Mouse (Mus musculus) kidney, adult 9 months (tissue): ENCODE measurements around the gene 4632433K11Rik.
A peak's percentile ranks its signal among the peaks of the same experiment; 100 is the strongest.
"Not testable (repeated sequence)": the region's sequence is repeated elsewhere in the genome, so short reads cannot be mapped to it uniquely, and the experiment has no call there.

Experiments used
- DNase-seq: peaks from one replicate; pipeline ENCODE4 v3.0.0; 2022

Gene 4632433K11Rik

DNA sequence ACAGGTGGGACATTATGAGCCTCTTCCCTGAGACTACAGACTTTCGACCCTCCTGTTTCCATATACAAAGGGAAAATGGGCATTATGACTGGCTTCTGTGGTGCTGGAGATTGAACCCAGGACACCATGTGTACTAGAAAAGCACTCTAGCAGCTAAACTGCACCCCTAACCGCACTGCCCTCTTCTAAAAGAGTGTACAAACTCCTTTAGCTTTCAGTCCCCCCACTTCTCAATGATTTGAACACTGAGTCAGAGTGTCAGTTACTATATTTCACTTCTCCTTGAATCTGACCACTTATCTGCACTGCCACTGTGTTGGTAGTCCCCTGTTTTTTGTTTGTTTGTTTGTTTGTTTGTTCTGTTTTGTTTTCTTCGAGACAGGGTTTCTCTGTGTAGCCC lies at the start of gene 4632433K11Rik:
Gene 4632433K11Rik (plus strand): TSS at position 301 of the 400 bp plus-strand sequence.
- DNase-seq: no peak

GRCm38 (mm10) chr7:4988250-4988649 lies 45.7 kb upstream of the 4632433K11Rik start:
- no peak for DNase-seq

DNA sequence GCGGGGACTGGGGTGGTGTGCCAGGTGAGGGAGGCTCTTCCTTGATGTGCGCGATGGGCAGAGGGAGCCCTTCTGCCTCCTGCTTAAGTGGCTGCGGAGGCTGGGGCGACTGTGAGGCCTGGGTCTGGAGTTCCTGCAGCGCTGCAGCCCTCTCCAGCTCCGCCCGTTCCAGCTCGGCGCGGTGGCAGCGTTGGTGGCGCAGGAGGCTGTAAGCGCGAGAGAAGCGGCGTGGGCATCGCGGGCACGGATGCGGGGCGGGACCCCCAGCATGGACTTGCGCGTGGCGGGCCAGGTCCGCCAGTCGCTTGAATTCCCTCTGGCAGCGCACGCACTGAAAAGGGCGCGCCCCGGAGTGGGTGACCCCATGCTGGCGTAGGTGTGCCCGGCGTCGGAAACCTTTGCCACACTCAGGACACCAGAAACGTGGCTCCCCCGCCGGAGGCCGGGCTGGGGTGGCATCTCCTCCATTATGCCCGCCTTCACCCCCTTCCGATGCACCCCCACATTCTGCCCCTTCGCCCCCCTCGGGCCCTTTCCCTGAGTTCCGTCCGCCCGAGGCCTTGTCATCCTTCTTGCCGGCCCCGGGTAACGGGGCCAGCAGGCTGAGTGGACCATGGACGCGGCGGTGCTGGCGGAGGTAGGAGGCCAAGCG lies 40.4 kb upstream of the 4632433K11Rik start:
- DNase-seq: no peak

DNA sequence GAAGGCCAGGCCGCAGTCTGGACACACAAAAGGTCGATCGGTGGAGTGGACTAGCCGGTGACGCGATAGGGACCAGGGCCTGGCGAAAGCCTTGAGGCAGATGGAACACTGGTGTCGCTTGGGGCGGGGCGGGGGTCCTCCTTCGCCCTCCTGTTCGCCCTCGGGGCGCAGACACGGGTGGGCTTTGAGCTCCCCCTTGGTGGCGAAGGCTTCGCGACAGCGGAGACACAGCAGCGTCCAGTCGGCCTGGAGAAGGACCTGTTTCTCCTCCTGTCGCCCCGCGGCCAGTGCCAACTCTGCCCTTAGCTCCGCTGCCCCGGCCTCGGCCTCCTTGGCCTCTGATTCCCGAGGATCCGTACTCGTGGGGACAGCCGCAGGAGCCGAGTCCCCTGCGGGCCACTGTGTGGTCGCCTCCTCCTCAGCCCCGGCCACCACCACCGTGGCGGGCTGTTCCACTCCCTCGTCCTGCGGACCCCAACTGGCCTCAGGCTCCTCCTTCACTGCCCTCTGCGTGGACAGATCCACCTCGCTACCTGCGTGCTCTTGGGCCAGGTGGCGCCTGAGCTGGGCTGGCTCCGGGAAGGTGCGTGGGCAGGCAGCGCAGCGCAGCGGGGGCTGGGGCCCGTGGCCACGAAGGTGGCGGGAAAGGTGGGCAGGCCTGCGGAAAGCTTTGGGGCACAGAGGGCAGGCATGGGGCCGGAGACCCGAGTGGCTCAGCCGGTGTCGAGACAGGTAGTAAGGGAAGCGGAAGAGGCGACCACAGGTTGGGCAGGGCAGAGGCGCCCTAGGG lies 39.7 kb upstream of the 4632433K11Rik start:
- DNase-seq: no peak

DNA sequence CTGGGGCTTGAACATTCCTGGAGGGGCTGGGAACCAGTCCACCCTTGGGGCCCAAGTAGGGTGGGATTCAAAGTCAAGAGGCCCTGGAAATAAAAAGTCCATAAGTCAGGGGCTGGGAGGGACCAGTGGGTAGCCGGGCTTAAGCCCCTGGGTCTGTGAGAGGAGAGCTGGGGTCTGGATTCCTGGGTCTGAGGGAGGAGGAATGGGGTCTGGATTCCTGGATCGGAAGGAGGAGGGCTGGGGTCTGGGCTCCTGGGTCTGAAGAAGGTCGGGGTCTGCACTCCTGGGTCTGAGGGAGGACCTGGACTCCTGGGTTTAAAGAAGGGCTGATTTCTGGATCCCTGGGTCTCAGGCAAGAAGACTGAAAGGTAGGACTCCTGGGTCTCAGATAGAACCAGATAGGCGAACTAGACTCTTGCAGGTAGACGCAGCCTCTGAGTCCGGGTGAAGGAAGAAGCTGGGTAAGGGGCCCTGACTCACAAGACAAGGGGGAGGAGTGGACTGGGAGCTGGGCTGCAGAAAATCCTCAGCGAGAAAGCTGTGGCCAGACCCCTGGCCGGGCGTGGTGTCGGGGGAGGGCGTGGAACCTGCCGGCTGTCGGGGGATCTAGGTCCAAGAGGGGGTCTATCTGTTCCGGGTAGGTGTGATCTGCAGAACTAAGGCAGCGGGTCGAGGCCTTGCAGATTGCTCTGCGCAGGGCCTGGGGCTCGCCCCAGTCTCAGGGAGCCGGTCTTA lies 38.5 kb upstream of the 4632433K11Rik start:
- no peak for DNase-seq

- peak; percentile 91 for DNase-seq
These were observed 37.7 kb upstream of the 4632433K11Rik start, which contains the start of gene Zfp579 for GRCm38 (mm10) chr7:4996003-4996895. Gene Zfp579, minus strand, starts transcription at chr7:4996158.

DNA sequence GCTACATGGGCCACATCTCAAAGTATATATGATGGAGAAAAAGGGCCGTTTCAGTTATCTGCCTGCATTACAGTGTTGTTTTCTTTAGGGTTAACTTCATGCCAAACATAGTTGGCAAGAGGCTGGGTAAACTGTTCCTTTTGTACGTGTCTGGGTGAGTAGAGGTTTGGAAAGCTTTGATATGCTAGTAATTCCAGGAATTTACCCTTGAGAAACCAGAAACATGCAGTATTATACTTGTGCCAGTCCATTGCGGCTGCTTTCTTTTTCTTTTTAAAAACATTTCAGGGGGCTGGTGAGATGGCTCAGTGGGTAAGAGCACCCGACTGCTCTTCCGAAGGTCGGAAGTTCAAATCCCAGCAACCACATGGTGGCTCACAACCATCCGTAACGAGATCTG lies 37.0 kb upstream of the 4632433K11Rik start:
- no peak for DNase-seq

DNA sequence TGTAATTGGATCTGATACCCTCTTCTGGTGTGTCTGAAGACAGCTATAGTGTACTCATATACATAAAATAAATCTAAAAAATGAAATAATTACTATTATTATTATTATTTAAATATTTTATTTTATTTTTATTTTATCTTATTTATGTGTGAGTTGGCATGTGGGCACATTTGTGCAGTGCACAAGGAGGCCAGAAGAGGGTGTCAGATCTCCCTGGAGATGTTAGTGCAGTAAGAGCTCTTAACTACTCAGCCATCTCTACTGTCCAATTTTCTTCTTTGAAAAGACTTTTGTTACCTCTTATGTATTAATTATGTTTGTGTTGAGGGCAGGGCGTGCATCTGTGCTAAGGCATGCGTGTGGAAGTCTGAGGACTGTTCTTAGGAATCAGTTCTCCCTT lies 34.0 kb upstream of the 4632433K11Rik start:
- peak; percentile 50 for DNase-seq

GRCm38 (mm10) chr7:5002876-5003275 lies 31.0 kb upstream of the 4632433K11Rik start:
- not testable (repeated sequence) for DNase-seq

DNA sequence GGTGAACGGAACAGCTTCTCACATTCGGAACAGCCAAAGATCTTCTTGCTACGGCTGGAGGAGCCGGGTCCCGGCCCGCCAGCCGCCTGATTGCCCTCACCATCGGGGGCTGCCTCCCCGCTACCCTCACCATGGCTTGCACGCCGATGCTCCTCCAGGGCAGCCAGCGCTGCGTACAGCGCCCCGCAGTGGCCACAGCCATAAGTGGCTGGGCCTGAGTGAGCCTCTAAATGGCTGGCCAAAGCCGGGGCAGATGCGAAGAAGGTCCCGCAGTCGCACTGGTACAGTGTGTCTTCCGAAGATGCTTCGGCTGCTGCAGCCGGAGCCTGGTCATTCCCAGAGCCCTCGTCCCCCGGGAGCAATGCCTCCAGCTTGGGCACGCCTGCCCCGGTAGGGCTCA lies 25.7 kb upstream of the 4632433K11Rik start:
- DNase-seq: no peak

DNA sequence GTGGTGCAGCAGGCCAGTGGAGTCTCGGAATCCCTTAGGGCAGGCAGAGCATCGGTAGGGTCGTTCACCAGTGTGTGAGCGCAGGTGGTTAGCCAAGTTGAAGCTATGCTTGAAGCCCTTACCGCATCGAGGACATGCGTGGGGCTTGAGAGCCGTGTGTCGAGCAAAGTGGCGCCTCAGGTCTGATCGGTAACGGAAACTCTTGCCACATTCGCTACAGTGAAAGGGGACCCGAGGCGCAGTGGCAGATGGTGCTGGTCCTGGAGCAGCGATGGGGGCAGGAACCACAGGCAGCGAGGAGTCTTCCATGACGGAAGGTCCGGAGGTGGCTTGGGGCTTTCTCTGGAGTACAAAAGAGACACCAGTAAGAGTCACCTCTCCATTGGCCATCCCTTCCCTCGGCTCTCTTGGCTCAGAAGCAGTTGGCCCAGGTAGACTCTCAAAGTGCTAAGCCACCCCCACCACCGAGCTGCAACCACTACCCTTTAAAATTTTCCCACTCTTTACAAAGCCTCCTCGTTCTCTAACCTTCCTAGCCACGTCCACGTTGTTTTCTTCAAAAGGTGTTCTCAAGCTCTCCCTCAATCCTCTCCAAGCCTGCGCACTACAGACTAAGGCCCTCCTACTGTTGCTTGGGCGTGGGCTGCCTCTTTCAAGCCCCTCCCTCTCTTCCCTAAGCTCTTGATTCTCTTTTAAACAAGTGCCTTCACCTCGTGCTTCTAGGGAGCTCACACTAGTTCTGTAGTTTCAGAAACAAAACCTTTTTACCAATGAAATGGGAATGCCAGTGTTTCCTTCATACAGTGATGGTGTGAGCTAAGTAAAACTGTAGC lies 21.0 kb upstream of the 4632433K11Rik start:
- no peak for DNase-seq

DNA sequence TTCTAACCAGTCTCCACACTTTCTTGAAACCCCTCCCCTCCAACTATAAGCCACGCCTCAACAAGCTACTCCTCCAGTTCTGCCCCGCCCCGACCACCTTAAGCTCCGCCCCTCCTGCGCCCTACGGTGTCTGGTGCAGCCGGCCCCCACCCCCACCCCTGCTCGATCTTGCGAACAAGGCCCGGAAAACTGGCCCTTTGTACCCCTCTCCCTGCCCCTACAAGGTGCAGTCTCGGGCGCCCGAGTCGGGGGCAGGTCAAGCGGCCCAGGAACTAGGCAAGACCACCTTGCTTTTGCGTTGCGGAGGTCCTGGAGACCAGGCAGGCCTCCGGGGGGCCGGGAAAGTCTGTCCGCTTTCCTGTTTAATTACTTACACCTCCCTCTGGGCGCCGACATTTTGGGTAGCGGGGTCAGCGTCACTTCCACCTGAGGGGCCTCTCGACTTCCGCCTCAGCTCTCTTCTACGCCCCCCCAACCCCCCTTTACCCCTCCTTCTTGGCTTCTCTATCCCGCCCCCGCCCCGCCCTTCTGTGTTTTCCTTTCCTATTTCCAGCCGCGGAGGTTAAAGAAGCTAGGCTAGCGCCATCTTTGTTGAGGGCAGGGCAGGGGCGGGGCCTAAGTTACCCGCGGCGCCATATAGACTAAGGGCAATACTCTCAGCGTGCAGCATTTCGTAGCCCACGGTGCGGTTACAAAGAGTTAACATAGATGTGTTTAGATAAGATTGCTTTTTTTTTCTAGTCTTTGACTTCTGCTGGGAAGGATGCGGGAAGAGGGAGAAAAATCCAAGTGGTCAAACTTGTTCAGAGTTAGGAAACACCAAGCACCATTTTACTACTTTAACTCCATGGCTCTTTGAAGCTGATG lies 19.4 kb upstream of the 4632433K11Rik start, which contains the start of the genes Zfp524 and Fiz1:
Gene Zfp524 (plus strand): TSS at position 165 of the 867 bp plus-strand sequence.
Gene Fiz1 (minus strand): TSS at position 447 of the 867 bp plus-strand sequence.
- DNase-seq: peak; percentile 99

DNA sequence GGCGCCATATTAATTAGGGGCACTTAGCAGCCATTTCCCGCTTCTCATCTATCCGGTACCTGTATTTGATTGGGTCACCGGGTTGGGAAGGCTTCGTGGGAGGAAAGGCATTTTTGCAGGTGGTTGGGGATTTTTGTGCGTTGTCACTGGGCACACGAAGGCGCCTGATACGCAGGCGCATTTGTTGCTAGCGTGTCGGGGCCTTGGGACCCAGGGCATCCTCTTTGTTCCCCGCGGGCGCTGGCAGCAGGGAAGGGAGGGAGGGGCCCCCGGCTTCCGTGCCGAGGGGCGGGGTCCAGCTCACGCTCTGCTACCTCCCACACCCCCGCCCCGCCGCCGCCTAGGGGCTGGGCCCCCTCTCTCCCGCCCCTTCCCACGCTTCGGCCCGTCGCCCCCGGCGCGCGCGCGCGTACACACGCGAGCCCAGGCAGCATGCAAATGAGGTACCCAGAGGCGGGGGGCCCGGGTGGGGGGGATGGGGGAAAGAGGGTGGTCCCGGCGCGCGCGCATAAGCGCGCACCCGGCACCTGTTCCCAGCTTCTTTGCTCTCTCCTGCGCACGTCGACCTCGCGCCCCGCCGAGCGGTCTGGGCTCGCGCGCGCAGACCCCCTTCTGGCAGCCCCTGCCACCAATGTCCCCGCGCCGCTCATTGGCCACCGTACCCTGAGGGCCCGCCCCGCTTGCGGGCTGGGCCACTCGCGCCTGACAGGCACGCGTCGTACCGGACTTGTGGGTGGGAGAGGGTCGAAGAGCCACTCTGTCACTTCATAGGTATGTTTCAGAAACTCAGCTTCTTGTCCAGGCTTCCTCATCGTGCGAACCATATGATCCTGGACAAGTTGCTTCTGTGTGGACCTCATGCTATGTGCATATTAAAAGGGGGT lies 18.6 kb upstream of the 4632433K11Rik start, which contains the start of gene Gm44973:
Gene Gm44973 (plus strand): TSS at position 379 of the 884 bp plus-strand sequence.
- DNase-seq: peak; percentile 97

- DNase-seq: peak; percentile 61
These were observed 17.9 kb upstream of the 4632433K11Rik start for GRCm38 (mm10) chr7:5016057-5016456.

GRCm38 (mm10) chr7:5016920-5017319 lies 17.0 kb upstream of the 4632433K11Rik start:
- DNase-seq: no peak

DNA sequence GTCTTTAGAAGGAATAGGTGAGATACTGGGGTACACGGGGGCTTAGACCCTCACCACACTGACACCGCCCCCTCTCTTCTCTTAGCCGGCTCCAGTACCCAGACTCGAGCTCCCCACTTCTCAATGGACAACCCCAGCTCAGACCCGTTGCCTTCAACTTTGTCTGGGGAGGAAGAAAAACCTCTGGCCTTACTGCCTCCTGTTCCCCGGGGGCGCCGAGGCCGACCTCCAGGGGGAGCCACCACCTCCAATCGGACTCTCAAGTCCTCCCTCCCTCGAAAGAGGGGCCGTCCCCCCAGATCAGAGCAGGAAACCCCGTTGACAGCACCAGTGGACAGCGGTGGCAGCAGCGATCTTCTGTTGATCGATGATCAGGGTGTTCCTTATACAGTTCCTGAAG lies 16.6 kb upstream of the 4632433K11Rik start:
- peak; percentile 32 for DNase-seq

DNA sequence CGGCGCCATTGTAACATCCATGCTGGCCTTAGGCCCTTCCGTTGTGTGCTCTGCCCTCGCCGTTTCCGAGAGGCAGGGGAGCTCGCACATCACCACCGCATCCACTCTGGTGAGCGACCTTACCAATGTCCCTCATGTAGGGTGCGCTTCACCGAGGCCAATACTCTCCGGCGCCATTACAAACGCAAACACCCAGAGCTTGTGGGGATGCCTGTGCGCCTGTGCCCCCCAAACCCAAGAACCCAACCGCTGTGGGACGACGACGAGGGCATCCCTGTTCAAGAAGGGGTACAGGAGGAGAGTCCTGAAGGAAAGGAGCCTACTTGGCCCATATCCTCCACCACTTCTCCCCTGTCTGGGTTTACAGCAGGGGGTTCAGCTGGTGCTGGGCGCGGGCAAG lies 16.0 kb upstream of the 4632433K11Rik start:
- DNase-seq: no peak

GRCm38 (mm10) chr7:5019576-5019975 lies 14.3 kb upstream of the 4632433K11Rik start:
- DNase-seq: peak; percentile 31
